Mouse (Mus musculus) ES-Bruce4 (cell line): ENCODE data around the gene Mybph. TPM values are rescaled to one million over a fixed set of nuclear protein-coding genes. Genes with fewer than 3 reads are reported as not detected.

Experiments used
- H3K27ac ChIP-seq: 2 replicates; pipeline ENCODE4 v1.5.1; 2012; ENCODE audit warnings: low read length, inconsistent platforms; ENCODE audit not compliant: insufficient read depth
- H3K27me3 ChIP-seq: 2 replicates; pipeline ENCODE4 v1.6.1; 2012; ENCODE audit warnings: mild to moderate bottlenecking, low read length, inconsistent platforms; ENCODE audit not compliant: control insufficient read depth, poor library complexity, insufficient read depth, severe bottlenecking
- H3K36me3 ChIP-seq: 2 replicates; pipeline ENCODE4 v1.6.1; 2012; ENCODE audit warnings: inconsistent platforms, mild to moderate bottlenecking, low read length, moderate library complexity; ENCODE audit not compliant: control insufficient read depth, poor library complexity, insufficient read depth, severe bottlenecking
- H3K4me1 ChIP-seq: one replicate; pipeline ENCODE4 v1.8.1; 2011; ENCODE audit warnings: low read length; ENCODE audit not compliant: control insufficient read depth, insufficient read depth
- H3K4me3 ChIP-seq: 2 replicates; pipeline ENCODE4 v1.5.1; 2011; ENCODE audit warnings: low read depth, mild to moderate bottlenecking, low read length
- H3K9ac ChIP-seq: 2 replicates; pipeline ENCODE4 v1.6.1; 2012; ENCODE audit warnings: low read depth, mild to moderate bottlenecking, inconsistent platforms; ENCODE audit not compliant: poor library complexity, severe bottlenecking
- H3K9me3 ChIP-seq: replicated peaks from 2 replicates; pipeline ENCODE4 v1.6.1; 2012; ENCODE audit warnings: mild to moderate bottlenecking, low read length, inconsistent platforms; ENCODE audit not compliant: control insufficient read depth, poor library complexity, insufficient read depth, severe bottlenecking
- CTCF ChIP-seq: IDR thresholded peaks from one replicate; pipeline ENCODE4 v1.8.1; 2011; ENCODE audit warnings: low read depth, low read length
- EP300 ChIP-seq: IDR thresholded peaks from 2 replicates; pipeline ENCODE4 v1.6.1; 2011; ENCODE audit warnings: low read depth, low read length; ENCODE audit not compliant: insufficient read depth
- POLR2A ChIP-seq: IDR thresholded peaks from one replicate; pipeline ENCODE4 v1.8.1; 2011; ENCODE audit warnings: low read length; ENCODE audit not compliant: insufficient read depth
- polyA plus RNA-seq: library from polyadenylated mRNA; stranded (reverse); fragments of >200 nt; gene quantifications from 2 replicates; pipeline ENCODE4 v1.2.4, GENCODE M21; 2011; ENCODE audit warnings: low read depth; ENCODE audit not compliant: missing spikeins, insufficient read depth, insufficient read length

Mybph gene
- polyA plus RNA-seq, 1 experiment, result not detected

DNA sequence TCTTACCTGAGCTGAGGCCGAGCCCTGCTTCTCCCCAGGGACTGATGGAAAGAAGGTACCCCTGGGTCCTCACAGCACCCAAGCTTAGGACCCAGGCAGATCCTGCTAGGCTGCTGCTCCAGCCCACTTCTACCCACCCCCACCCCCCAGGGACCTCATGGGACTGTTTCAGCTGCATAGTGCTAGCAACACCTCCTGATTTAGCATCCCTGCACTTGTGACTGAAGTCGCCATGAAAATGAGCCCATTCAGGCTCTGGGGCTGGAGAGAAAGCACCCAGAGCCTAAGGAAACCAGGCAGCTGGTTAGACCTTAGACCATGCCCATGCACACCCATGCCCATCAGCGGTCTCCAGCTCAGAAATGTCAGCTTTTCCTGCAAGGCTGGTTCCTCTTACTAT, 24.7 kb downstream of the Mybph start:
- Histone ChIP-seq H3K4me1 (peaks cover 10% of the 10 kb centered on the region), H3K36me3 (no peaks in the 10 kb centered on the region), H3K9me3 (no peaks in the 10 kb centered on the region), H3K27ac (no peak overlapping the region), H3K4me3 (no peak overlapping the region), H3K9ac (no peak overlapping the region), H3K27me3 (no peaks in the 10 kb centered on the region)
- TF ChIP-seq POLR2A (no peak), CTCF (no peak), EP300 (no peak)

DNA sequence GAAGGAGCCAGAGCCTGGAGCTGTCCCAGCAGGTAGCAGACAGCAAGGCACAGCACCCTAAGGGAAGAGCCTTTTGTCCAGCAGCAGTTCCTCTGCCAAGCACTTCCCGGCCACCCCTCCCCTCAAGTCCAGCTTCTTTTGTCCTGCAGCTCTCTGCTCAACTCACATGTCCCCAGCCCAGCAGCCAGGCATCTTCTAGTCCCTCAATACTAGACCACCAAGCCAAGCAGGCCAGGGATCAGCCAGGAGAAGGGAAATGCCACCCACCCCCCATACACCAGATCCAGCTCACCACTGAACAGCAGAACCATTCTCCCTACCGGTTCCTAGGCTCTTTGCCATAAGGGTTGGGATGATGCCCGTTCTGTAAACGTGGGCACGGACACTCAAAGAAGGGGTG, 26.4 kb downstream of the Mybph start:
- TF ChIP-seq EP300, result no peak
- TF ChIP-seq POLR2A, result no peak
- no peak for TF ChIP-seq CTCF
- Histone ChIP-seq H3K9ac (no peak overlapping the region), H3K27ac (no peak overlapping the region), H3K36me3 (no peaks in the 10 kb centered on the region), H3K9me3 (no peaks in the 10 kb centered on the region), H3K27me3 (no peaks in the 10 kb centered on the region), H3K4me1 (peaks cover 10% of the 10 kb centered on the region), H3K4me3 (no peak overlapping the region)

DNA sequence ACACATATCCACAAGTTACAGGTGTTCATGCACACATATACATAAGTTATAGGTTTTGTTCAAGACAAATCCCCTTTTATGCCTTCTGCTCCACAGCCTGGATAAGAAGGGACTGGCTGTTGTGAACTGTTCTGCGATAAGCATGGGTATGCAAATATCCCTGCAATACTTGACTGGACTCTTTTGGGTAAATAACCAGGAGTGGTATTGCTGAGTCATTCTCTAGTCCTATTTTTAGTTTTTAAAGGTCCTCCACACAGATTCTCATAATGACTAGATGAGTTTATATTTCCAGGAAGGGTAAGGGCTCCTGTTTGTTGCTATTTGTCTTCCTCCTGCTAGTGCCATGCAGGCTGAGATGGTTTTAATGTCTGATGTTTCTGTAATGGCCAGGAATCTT, 27.9 kb downstream of the Mybph start:
- H3K4me3 ChIP-seq, result no peak overlapping the region
- no peak overlapping the region for H3K9ac ChIP-seq
- H3K27me3 ChIP-seq, result no peaks in the 10 kb centered on the region
- TF ChIP-seq POLR2A, result no peak
- no peak for TF ChIP-seq EP300
- TF ChIP-seq CTCF, result no peak
- no peaks in the 10 kb centered on the region for H3K36me3 ChIP-seq
- H3K4me1 ChIP-seq, result peaks cover 5% of the 10 kb centered on the region
- H3K27ac ChIP-seq, result no peak overlapping the region
- no peaks in the 10 kb centered on the region for H3K9me3 ChIP-seq

DNA sequence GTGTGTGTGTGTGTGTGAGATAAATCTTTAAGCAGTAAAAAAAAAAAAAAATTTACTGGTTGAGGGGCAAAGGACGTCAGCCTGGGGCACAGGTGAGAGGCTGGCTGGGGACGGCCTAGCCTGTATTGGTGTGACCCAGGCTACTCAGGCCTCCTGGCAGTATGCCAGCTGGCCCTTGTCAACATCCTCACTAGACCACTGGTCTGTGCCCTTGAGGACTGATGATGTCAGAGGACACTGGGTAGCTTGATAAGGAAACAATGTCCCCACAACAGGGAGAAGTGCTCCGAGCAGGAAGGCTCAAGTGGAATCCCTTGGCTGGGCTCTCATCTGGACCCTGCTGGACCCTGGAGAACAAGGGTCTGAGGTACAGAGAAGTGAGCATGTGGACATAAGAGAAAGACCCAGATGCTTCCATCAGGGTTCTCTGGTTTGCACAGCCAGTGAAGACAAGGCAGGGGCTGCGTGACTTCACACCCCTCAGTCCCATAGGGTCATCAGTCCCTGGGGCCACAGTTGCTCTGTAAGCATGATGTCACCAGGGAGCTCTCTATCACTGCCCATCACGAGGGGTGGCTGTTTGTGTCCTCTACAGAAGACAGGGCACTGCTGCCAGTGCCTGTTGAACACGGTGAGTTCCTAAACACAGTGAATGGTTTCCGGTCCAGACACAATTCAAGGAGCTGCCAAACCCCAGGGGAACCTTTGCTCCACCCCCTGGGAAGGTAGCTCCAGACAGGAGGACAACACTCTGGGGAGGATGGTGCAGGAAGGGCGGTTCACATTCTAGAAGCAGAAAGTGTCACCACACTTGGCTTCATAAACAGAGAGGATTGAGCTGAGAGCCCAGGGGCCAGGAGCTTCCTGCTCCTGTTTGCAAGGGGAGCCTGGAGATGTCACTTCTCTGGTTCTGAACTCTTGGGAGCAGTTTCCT, 29.1 kb downstream of the Mybph start:
- H3K9ac ChIP-seq, result no peak overlapping the region
- TF ChIP-seq CTCF, result no peak
- no peak for TF ChIP-seq EP300
- no peaks in the 10 kb centered on the region for H3K36me3 ChIP-seq
- H3K9me3 ChIP-seq, result no peaks in the 10 kb centered on the region
- H3K27ac ChIP-seq, result no peak overlapping the region
- H3K4me3 ChIP-seq, result no peak overlapping the region
- H3K27me3 ChIP-seq, result no peaks in the 10 kb centered on the region
- H3K4me1 ChIP-seq, result no peaks in the 10 kb centered on the region

DNA sequence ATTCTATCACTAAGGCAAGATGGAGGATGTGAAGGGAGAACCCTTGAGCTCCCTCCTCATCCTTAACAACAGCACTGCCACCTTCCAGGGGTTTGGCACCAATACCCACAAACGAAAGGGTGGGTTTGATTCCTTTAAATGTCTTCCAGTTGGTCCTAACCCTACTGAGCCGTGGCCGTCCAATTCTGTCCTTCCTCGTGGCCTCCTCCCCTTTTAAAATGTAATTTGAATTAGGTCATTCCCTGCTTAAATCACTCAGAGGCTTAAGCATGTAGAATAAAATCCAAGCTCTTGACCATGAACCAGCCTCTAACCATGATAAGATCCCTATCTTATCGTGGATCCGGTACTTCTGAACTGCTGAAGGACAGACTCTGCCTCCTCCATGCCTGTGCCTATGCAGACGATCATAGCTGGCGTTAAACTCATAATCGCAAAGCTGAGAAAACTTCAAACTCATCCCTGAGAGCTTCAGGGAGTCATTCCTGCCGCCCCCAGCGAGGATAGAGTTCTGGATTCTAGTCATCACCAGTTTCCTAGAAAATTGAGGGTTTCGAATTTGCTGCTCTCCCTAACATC, 31.5 kb downstream of the Mybph start:
- Histone ChIP-seq H3K9ac (no peak overlapping the region), H3K27ac (no peak overlapping the region), H3K4me1 (no peaks in the 10 kb centered on the region), H3K27me3 (no peaks in the 10 kb centered on the region), H3K9me3 (no peaks in the 10 kb centered on the region), H3K4me3 (no peak overlapping the region), H3K36me3 (no peaks in the 10 kb centered on the region)
- TF ChIP-seq CTCF (no peak), EP300 (no peak), POLR2A (no peak)

DNA sequence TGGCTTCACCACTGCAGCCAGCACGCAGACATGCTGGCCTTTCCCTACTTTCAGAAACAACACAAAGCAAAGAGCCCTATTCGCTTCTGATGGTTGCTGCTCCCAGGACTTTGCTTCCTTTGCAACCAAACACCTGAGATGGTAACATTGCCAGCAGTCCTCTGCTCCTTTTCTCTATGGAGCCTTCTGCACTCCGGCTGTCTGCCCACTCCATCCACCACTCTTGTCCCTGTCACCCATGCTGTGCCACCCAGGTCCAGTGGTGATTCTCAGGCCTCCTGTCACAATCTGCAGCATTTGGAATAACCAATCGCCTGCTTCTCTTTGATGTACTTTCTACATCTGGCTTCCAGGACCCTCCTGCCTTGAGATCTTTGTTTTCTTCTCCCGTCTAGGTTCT, 32.1 kb downstream of the Mybph start:
- no peak overlapping the region for H3K9ac ChIP-seq
- no peak for TF ChIP-seq CTCF
- no peak for TF ChIP-seq EP300
- no peak for TF ChIP-seq POLR2A
- H3K27me3 ChIP-seq, result no peaks in the 10 kb centered on the region
- no peak overlapping the region for H3K4me3 ChIP-seq
- no peaks in the 10 kb centered on the region for H3K36me3 ChIP-seq
- no peaks in the 10 kb centered on the region for H3K9me3 ChIP-seq
- H3K4me1 ChIP-seq, result no peaks in the 10 kb centered on the region
- H3K27ac ChIP-seq, result no peak overlapping the region
